Mouse (Mus musculus): ENCODE results near the gene Rgs18.
A peak's percentile ranks its signal among the peaks of the same experiment; 100 is the strongest.

Gene Rgs18

GRCm38 (mm10) chr1:144775331-144775730, at the start of gene Rgs18:
Gene Rgs18, minus strand, starts transcription at chr1:144775435.
- peak; percentile 46 to 51 for DNase-seq

GRCm38 (mm10) chr1:144774394-144774793, 841 bp downstream of the Rgs18 start:
- no peak for DNase-seq

GRCm38 (mm10) chr1:144766218-144766617, 9.0 kb downstream of the Rgs18 start:
- DNase-seq = no peak

DNA sequence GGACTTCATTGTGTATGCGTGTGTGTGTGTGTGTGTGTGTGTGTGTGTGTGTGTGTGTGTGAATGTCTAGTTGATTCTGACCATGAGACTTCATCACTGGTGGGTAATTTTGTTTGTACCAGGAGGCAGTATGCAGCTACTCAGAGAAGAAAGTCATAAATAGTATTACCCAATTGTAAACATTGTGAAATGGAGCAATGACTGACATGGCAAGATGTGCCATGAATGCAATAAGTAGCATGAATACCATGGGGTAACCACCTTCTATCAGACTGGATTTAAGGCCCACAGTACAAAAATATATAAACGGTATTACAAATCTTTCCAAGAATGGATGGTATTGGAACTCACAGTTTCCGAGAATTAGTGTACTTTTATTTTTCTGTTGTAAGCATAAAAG, 14.4 kb downstream of the Rgs18 start:
- no peak for DNase-seq

- DNase-seq = no peak
Measured at GRCm38 (mm10) chr1:144750763-144751162, 24.5 kb downstream of the Rgs18 start.

DNA sequence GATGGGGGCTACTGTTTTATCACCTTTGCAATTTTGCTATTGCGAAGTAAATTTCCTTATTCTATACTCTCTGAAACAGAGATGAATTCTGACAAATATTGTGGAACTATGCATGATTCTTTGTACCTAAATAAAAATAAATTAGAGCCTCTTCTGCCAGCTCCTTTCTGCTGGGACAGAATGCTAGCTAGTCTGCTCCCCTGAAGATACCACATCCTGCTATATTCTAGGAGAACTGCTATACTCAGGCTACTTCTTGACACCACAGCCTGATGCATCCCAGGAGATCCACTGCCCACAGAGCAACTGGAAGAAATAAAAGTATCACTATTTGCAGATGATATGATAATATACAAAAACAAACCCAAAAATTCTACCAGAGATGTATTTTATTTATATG, 29.1 kb downstream of the Rgs18 start:
- DNase-seq = no peak

GRCm38 (mm10) chr1:144737739-144738138, 37.5 kb downstream of the Rgs18 start:
- no peak for DNase-seq

DNA sequence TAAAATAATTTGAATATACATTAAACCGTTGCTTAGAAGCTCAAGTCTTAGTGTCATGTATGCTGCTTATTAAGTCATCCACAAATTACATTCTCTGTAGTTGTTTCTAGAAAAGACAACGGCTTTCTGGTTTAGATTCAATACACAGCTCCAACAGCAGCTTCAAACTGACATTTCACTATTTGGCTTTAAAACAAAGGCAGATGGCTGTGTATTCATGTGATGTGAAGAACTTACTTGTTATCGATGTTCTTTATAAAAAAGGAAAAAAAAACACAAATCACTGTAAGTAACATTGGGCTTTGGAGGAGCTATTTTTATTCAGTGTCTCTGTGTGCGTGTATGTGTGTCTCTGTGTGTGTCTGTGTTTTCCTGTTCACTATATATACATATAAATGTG, 54.5 kb downstream of the Rgs18 start:
- DNase-seq = no peak

DNA sequence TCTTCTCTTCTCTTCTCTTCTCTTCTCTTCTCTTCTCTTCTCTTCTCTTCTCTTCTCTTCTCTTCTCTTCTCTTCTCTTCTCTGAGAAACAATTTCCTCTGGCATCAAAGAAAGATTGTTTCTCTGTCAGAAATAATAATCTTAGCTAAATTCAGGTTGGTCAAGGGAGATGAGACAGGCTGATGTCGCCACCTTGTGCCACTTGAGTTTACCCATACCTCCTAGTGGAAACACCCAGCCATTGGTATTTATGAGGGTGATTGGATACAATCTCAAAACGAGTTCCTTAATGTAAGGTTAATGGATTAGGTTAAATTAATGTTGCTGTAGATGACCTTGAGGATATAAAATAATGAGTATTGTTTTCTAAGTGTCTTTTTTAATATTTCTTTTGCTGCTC, 70.9 kb downstream of the Rgs18 start:
- no peak for DNase-seq
